Mouse (Mus musculus) G1E (cell line): ENCODE data around the gene AC109138.7. TPM values are rescaled to one million over a fixed set of nuclear protein-coding genes. Genes with fewer than 3 reads are reported as not detected.

Experiments used
- ATAC-seq: 2 replicates; pipeline ENCODE4 v1.8.0; 2016; ENCODE audit warnings: mild to moderate bottlenecking; ENCODE audit not compliant: insufficient number of reproducible peaks, poor library complexity, low FRiP score, severe bottlenecking; ENCODE audit errors: extremely low read depth
- DNase-seq: peaks from one replicate; pipeline ENCODE4 v3.0.0; 2012; ENCODE audit warnings: low spot score
- H3K27me3 ChIP-seq: 2 replicates; pipeline ENCODE4 v1.6.1; 2012; ENCODE audit warnings: mild to moderate bottlenecking, low read length, inconsistent platforms; ENCODE audit not compliant: insufficient read depth
- H3K36me3 ChIP-seq: replicated peaks from 2 replicates; pipeline ENCODE3; 2012; ENCODE audit warnings: mild to moderate bottlenecking, inconsistent platforms
- H3K4me1 ChIP-seq: 2 replicates; pipeline ENCODE4 v1.6.1; 2012; ENCODE audit warnings: low read depth, low read length, inconsistent platforms, mixed read lengths; ENCODE audit not compliant: insufficient read depth
- H3K4me3 ChIP-seq: 2 replicates; pipeline ENCODE4 v1.5.1; 2012; ENCODE audit warnings: low read depth, mild to moderate bottlenecking, inconsistent platforms, low read length, moderate library complexity, mixed read lengths
- H3K9me3 ChIP-seq: replicated peaks from 2 replicates; pipeline ENCODE4 v1.6.1; 2012; ENCODE audit warnings: inconsistent platforms
- CTCF ChIP-seq: IDR thresholded peaks from 2 replicates; pipeline ENCODE4 v1.5.1; 2012; ENCODE audit warnings: low read depth, low read length, inconsistent platforms, mixed read lengths
- GATA1 ChIP-seq: IDR thresholded peaks from 2 replicates; pipeline ENCODE4 v1.6.1; 2012; ENCODE audit warnings: borderline replicate concordance, low read length, inconsistent platforms, mixed read lengths
- GATA2 ChIP-seq: IDR thresholded peaks from 2 replicates; pipeline ENCODE4 v1.6.1; 2012; ENCODE audit warnings: low read depth, low read length, inconsistent platforms, borderline replicate concordance
- POLR2AphosphoS5 ChIP-seq: IDR thresholded peaks from 2 replicates; pipeline ENCODE4 v1.6.1; 2012; ENCODE audit warnings: low read depth, low read length, inconsistent platforms; ENCODE audit not compliant: insufficient replicate concordance
- TAL1 ChIP-seq: conservative IDR thresholded peaks from 2 replicates; pipeline ENCODE4 v1.6.1; 2012; ENCODE audit warnings: low read depth, low read length, inconsistent platforms, mixed read lengths
- polyA plus RNA-seq: library from polyadenylated mRNA; stranded (reverse); fragments of >175 nt; gene quantifications from 2 replicates; pipeline ENCODE4 v1.2.3, GENCODE M21; 2012
- total RNA-seq, 2 experiments: library from RNA; stranded (forward) in 1 of 2; stranded (reverse) in 1 of 2; fragments of 200-1000 nt in 1 of 2; fragments of >200 nt in 1 of 2; fragmentation: Nextera tagmentation in 1 of 2; gene quantifications; 2 replicates each; pipeline ENCODE4 v1.2.3; 2014 to 2017

AC109138.7 gene
- total and polyA plus RNA-seq, 3 experiments, result 35.4 TPM; not detected in 2

DNA sequence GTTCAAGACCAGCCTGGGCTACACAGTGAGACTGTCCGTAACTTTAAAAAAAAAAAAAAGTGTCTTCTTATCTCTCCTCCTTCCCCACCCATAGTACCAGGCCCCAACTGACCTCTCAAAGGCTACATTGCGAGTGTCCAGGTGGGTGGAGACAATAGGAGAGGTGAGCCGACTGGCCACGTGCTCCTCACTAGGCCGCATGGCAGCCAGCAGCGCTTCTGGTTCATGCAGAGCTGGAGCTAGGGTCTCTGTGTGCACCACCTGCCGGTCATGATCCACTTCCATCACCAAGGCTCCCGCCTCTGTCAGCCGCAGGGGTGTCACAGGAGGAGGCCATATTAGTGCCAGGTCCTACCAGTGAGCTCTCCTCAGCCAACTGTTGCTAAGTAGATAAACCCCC, 66.3 kb downstream of the AC109138.7 start:
- Histone ChIP-seq H3K9me3 (peaks cover 8% of the 10 kb centered on the region), H3K27me3 (peaks cover 11% of the 10 kb centered on the region), H3K4me3 (no peak overlapping the region), H3K36me3 (peaks cover 14% of the 10 kb centered on the region), H3K4me1 (peaks cover 26% of the 10 kb centered on the region)
- DNase-seq, result no peak
- ATAC-seq, result no peak
- TF ChIP-seq GATA1 (no peak), TAL1 (no peak), GATA2 (no peak), CTCF (no peak), POLR2AphosphoS5 (no peak)

Other genes with a start within 250 kb of the AC109138.7 start
Only the 20 nearest of the 30 such genes appear.
- gene Gstp2, start 168.3 kb upstream of the AC109138.7 start, total RNA-seq (2014; fragmentation: Nextera tagmentation), result 29.9 TPM in 1 of 2 replicates, not detected in the other
- not detected in 2 replicates for gene Gstp2, start 168.3 kb upstream of the AC109138.7 start, total RNA-seq (2017)
- 0.28 TPM in 1 of 2 replicates, not detected in the other for gene Gstp2, start 168.3 kb upstream of the AC109138.7 start, polyA plus RNA-seq
- gene Gstp3, start 154.8 kb upstream of the AC109138.7 start, total RNA-seq (2014; fragmentation: Nextera tagmentation), result 38.1 and 40.8 TPM in 2 replicates
- gene Gstp3, start 154.8 kb upstream of the AC109138.7 start, total RNA-seq (2017), result 21.0 and 24.6 TPM in 2 replicates
- gene Gstp3, start 154.8 kb upstream of the AC109138.7 start, polyA plus RNA-seq, result 5.6 and 9.3 TPM in 2 replicates
- not detected in 2 replicates for gene Cabp2, start 132.8 kb upstream of the AC109138.7 start, total RNA-seq (2014; fragmentation: Nextera tagmentation)
- not detected in 2 replicates for gene Cabp2, start 132.8 kb upstream of the AC109138.7 start, total RNA-seq (2017)
- not detected in 2 replicates for gene Cabp2, start 132.8 kb upstream of the AC109138.7 start, polyA plus RNA-seq
- 36.6 and 40.9 TPM in 2 replicates for gene Cdk2ap2, start 117.2 kb upstream of the AC109138.7 start, total RNA-seq (2014; fragmentation: Nextera tagmentation)
- gene Cdk2ap2, start 117.2 kb upstream of the AC109138.7 start, total RNA-seq (2017), result 25.4 and 30.7 TPM in 2 replicates
- 59.9 and 60.2 TPM in 2 replicates for gene Cdk2ap2, start 117.2 kb upstream of the AC109138.7 start, polyA plus RNA-seq
- 22.2 and 29.9 TPM in 2 replicates for gene Pitpnm1, start 114.4 kb upstream of the AC109138.7 start, total RNA-seq (2014; fragmentation: Nextera tagmentation)
- 12.9 and 17.8 TPM in 2 replicates for gene Pitpnm1, start 114.4 kb upstream of the AC109138.7 start, total RNA-seq (2017)
- 48.7 and 61.2 TPM in 2 replicates for gene Pitpnm1, start 114.4 kb upstream of the AC109138.7 start, polyA plus RNA-seq
- gene Aip, start 88.5 kb upstream of the AC109138.7 start, total RNA-seq (2014; fragmentation: Nextera tagmentation), result 36.8 and 39.9 TPM in 2 replicates
- 22.3 and 23.9 TPM in 2 replicates for gene Aip, start 88.5 kb upstream of the AC109138.7 start, total RNA-seq (2017)
- 86.6 and 92.9 TPM in 2 replicates for gene Aip, start 88.5 kb upstream of the AC109138.7 start, polyA plus RNA-seq
- gene Gpr152, start 74.6 kb upstream of the AC109138.7 start, total RNA-seq (2014; fragmentation: Nextera tagmentation), result not detected in 2 replicates
- 0.11 TPM in 1 of 2 replicates, not detected in the other for gene Gpr152, start 74.6 kb upstream of the AC109138.7 start, total RNA-seq (2017)
- gene Gpr152, start 74.6 kb upstream of the AC109138.7 start, polyA plus RNA-seq, result not detected in 2 replicates
- gene Cabp4, start 70.3 kb upstream of the AC109138.7 start, total RNA-seq (2014; fragmentation: Nextera tagmentation), result 0.75 TPM in 1 of 2 replicates, not detected in the other
- gene Cabp4, start 70.3 kb upstream of the AC109138.7 start, total RNA-seq (2017), result 0.11 TPM in 1 of 2 replicates, not detected in the other
- 0.03 TPM in 1 of 2 replicates, not detected in the other for gene Cabp4, start 70.3 kb upstream of the AC109138.7 start, polyA plus RNA-seq
- gene Coro1b, start 65.7 kb upstream of the AC109138.7 start, total RNA-seq (2014; fragmentation: Nextera tagmentation), result 325 and 345 TPM in 2 replicates
- gene Coro1b, start 65.7 kb upstream of the AC109138.7 start, total RNA-seq (2017), result 157 and 189 TPM in 2 replicates
- 134 and 177 TPM in 2 replicates for gene Coro1b, start 65.7 kb upstream of the AC109138.7 start, polyA plus RNA-seq
- 88.5 and 107 TPM in 2 replicates for gene Ptprcap, start 60.8 kb upstream of the AC109138.7 start, total RNA-seq (2014; fragmentation: Nextera tagmentation)
- gene Ptprcap, start 60.8 kb upstream of the AC109138.7 start, total RNA-seq (2017), result 34.6 and 52.7 TPM in 2 replicates
- gene Ptprcap, start 60.8 kb upstream of the AC109138.7 start, polyA plus RNA-seq, result 261 and 272 TPM in 2 replicates
- 23.1 and 31.5 TPM in 2 replicates for gene Rps6kb2, start 51.0 kb upstream of the AC109138.7 start, total RNA-seq (2014; fragmentation: Nextera tagmentation)
- 16.1 and 23.6 TPM in 2 replicates for gene Rps6kb2, start 51.0 kb upstream of the AC109138.7 start, total RNA-seq (2017)
- 73.4 and 78.6 TPM in 2 replicates for gene Rps6kb2, start 51.0 kb upstream of the AC109138.7 start, polyA plus RNA-seq
- gene Carns1, start 38.9 kb upstream of the AC109138.7 start, total RNA-seq (2014; fragmentation: Nextera tagmentation), result 1.2 and 3.2 TPM in 2 replicates
- 0.17 and 0.55 TPM in 2 replicates for gene Carns1, start 38.9 kb upstream of the AC109138.7 start, total RNA-seq (2017)
- 0.37 and 0.48 TPM in 2 replicates for gene Carns1, start 38.9 kb upstream of the AC109138.7 start, polyA plus RNA-seq
- 12.8 and 13.0 TPM in 2 replicates for gene Tbc1d10c, start 23.1 kb upstream of the AC109138.7 start, total RNA-seq (2014; fragmentation: Nextera tagmentation)
- 21.9 and 26.7 TPM in 2 replicates for gene Tbc1d10c, start 23.1 kb upstream of the AC109138.7 start, total RNA-seq (2017)
- gene Tbc1d10c, start 23.1 kb upstream of the AC109138.7 start, polyA plus RNA-seq, result 32.8 and 36.0 TPM in 2 replicates
- gene Ppp1ca, start 22.3 kb upstream of the AC109138.7 start, total RNA-seq (2014; fragmentation: Nextera tagmentation), result 270 and 304 TPM in 2 replicates
- gene Ppp1ca, start 22.3 kb upstream of the AC109138.7 start, total RNA-seq (2017), result 565 and 679 TPM in 2 replicates
- 547 and 673 TPM in 2 replicates for gene Ppp1ca, start 22.3 kb upstream of the AC109138.7 start, polyA plus RNA-seq
- 61.9 and 93.9 TPM in 2 replicates for gene Rad9a, start 12.7 kb upstream of the AC109138.7 start, total RNA-seq (2014; fragmentation: Nextera tagmentation)
- 27.5 and 29.2 TPM in 2 replicates for gene Rad9a, start 12.7 kb upstream of the AC109138.7 start, total RNA-seq (2017)
- 31.3 and 33.6 TPM in 2 replicates for gene Rad9a, start 12.7 kb upstream of the AC109138.7 start, polyA plus RNA-seq
- gene Clcf1, start 119 bp upstream of the AC109138.7 start, total RNA-seq (2014; fragmentation: Nextera tagmentation), result not detected in 2 replicates
- 0.06 and 0.27 TPM in 2 replicates for gene Clcf1, start 119 bp upstream of the AC109138.7 start, total RNA-seq (2017)
- not detected in 2 replicates for gene Clcf1, start 119 bp upstream of the AC109138.7 start, polyA plus RNA-seq
- gene Pold4, start 17.5 kb downstream of the AC109138.7 start, total RNA-seq (2014; fragmentation: Nextera tagmentation), result 98.6 and 104 TPM in 2 replicates
- 66.2 and 89.1 TPM in 2 replicates for gene Pold4, start 17.5 kb downstream of the AC109138.7 start, total RNA-seq (2017)
- gene Pold4, start 17.5 kb downstream of the AC109138.7 start, polyA plus RNA-seq, result 26.4 and 37.1 TPM in 2 replicates
- gene Ssh3, start 54.8 kb downstream of the AC109138.7 start, total RNA-seq (2014; fragmentation: Nextera tagmentation), result 1.9 and 2.3 TPM in 2 replicates
- gene Ssh3, start 54.8 kb downstream of the AC109138.7 start, total RNA-seq (2017), result 5.8 and 8.9 TPM in 2 replicates
- gene Ssh3, start 54.8 kb downstream of the AC109138.7 start, polyA plus RNA-seq, result 0.30 and 0.32 TPM in 2 replicates
- gene Ankrd13d, start 68.8 kb downstream of the AC109138.7 start, total RNA-seq (2014; fragmentation: Nextera tagmentation), result 3.0 and 5.9 TPM in 2 replicates
- gene Ankrd13d, start 68.8 kb downstream of the AC109138.7 start, total RNA-seq (2017), result 2.3 and 3.4 TPM in 2 replicates
- 0.95 and 1.1 TPM in 2 replicates for gene Ankrd13d, start 68.8 kb downstream of the AC109138.7 start, polyA plus RNA-seq
- 141 and 149 TPM in 2 replicates for gene Grk2, start 91.9 kb downstream of the AC109138.7 start, total RNA-seq (2014; fragmentation: Nextera tagmentation)
- 225 and 341 TPM in 2 replicates for gene Grk2, start 91.9 kb downstream of the AC109138.7 start, total RNA-seq (2017)
- 335 and 342 TPM in 2 replicates for gene Grk2, start 91.9 kb downstream of the AC109138.7 start, polyA plus RNA-seq